Mouse (Mus musculus) right cerebral cortex, postnatal 14 days (tissue): ENCODE results near the gene Ngrn.
A peak's percentile ranks its signal among the peaks of the same experiment; 100 is the strongest.

ENCODE experiments used
- DNase-seq: peaks from one replicate; pipeline ENCODE4 v3.0.0; 2022

Ngrn gene

GRCm38 (mm10) chr7:80260625-80261371 lies at the start of gene Ngrn:
TSS of gene Ngrn (plus strand) at chr7:80261215.
- peak; percentile 82 for DNase-seq

- DNase-seq = no peak
Measured at GRCm38 (mm10) chr7:80213604-80214003, 47.4 kb upstream of the Ngrn start.

- DNase-seq = no peak
Measured at GRCm38 (mm10) chr7:80214459-80214858, 46.6 kb upstream of the Ngrn start.

GRCm38 (mm10) chr7:80215398-80215797 lies 45.6 kb upstream of the Ngrn start:
- peak; percentile 81 for DNase-seq

- DNase-seq = no peak
Measured at GRCm38 (mm10) chr7:80216566-80216965, 44.4 kb upstream of the Ngrn start.

- no peak for DNase-seq
Measured at GRCm38 (mm10) chr7:80218666-80219065, 42.3 kb upstream of the Ngrn start.

GRCm38 (mm10) chr7:80220237-80220797 lies 40.7 kb upstream of the Ngrn start:
- no peak for DNase-seq

GRCm38 (mm10) chr7:80221179-80221750 lies 39.8 kb upstream of the Ngrn start:
- no peak for DNase-seq

- DNase-seq = no peak
Measured at GRCm38 (mm10) chr7:80227065-80227464, 34.0 kb upstream of the Ngrn start.

GRCm38 (mm10) chr7:80230196-80230595 lies 30.8 kb upstream of the Ngrn start:
- no peak for DNase-seq

- DNase-seq = peak; percentile 16
Measured at GRCm38 (mm10) chr7:80231971-80232488, 29.0 kb upstream of the Ngrn start.

- DNase-seq = peak; percentile 92
Measured at GRCm38 (mm10) chr7:80232489-80233029, 28.5 kb upstream of the Ngrn start, which contains the start of the genes Cib1 and Gdpgp1. TSS of gene Cib1 (minus strand) at chr7:80232813. TSS of gene Gdpgp1 (plus strand) at chr7:80232865.

- DNase-seq = no peak
Measured at GRCm38 (mm10) chr7:80233799-80234198, 27.2 kb upstream of the Ngrn start.

- DNase-seq = no peak
Measured at GRCm38 (mm10) chr7:80238542-80238941, 22.5 kb upstream of the Ngrn start.

- no peak for DNase-seq
Measured at GRCm38 (mm10) chr7:80241661-80242060, 19.4 kb upstream of the Ngrn start.

GRCm38 (mm10) chr7:80244851-80245250 lies 16.2 kb upstream of the Ngrn start:
- no peak for DNase-seq

- peak; percentile 96 for DNase-seq
Measured at GRCm38 (mm10) chr7:80246148-80246721, 14.8 kb upstream of the Ngrn start, which contains the start of gene Ttll13. TSS of gene Ttll13 (plus strand) at chr7:80246376.

GRCm38 (mm10) chr7:80246859-80247258 lies 14.2 kb upstream of the Ngrn start:
- no peak for DNase-seq

- DNase-seq = no peak
Measured at GRCm38 (mm10) chr7:80252437-80252836, 8.6 kb upstream of the Ngrn start.

- no peak for DNase-seq
Measured at GRCm38 (mm10) chr7:80252886-80253285, 8.1 kb upstream of the Ngrn start.

GRCm38 (mm10) chr7:80255981-80256380 lies 5.0 kb upstream of the Ngrn start:
- no peak for DNase-seq

GRCm38 (mm10) chr7:80257706-80258105 lies 3.3 kb upstream of the Ngrn start:
- no peak for DNase-seq

GRCm38 (mm10) chr7:80261372-80261990 lies 466 bp downstream of the Ngrn start:
- DNase-seq = peak; percentile 22
